Mouse (Mus musculus) spleen, adult 18-20 months (tissue): ENCODE results near the gene Tgfb2.

Experiments used
- DNase-seq, 2 experiments: peaks; one replicate each; pipeline ENCODE4 v3.0.0; 2022; ENCODE audit warnings: mixed read lengths in 2 of 2

The Tgfb2 gene

GRCm38 (mm10) chr1:186581114-186581513 lies 124.7 kb downstream of the Tgfb2 start:
- no peak for DNase-seq

- no peak for DNase-seq
Measured at GRCm38 (mm10) chr1:186577302-186577701, 128.5 kb downstream of the Tgfb2 start.

DNA sequence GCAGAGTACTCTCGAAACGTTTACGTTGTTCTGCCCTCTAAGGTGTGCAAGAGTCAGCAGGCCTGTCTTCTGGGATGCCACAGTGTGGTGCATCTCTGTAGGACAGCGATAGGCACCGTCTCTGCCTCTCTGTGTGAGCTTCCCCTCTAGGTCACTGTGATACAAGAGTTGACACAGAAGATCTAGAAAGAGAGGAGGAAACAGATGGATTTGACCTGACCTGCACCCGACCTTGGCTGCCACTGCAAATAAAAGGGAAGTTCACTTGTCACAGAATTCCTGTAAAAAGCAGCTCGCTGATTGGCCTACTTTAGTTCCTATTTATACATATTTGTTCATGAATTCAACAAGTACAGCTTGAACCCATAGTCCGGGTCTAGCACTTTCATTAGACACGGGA lies 130.2 kb downstream of the Tgfb2 start:
- DNase-seq = no peak

DNA sequence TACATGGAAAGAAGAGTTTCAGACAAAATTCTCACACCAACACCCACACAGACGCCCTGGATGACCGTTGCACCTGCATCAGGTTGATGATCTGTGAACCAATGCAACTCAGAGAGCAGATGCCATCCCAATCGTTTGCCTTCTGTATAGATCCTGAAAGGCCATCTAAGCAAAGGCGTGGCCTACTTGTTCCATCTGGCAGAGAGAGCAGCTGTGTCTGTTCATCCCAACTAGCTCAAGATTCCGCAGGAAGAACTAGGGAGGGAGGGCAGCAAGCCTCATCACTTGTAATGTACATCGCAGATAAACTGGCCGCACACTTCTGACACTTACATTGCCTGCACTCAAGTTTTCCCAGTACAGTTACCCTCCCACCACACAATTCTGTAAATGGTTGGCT lies 130.7 kb downstream of the Tgfb2 start:
- no peak for DNase-seq
